In genomic region chr4:119421191-119421590, GRCm38 (mm10) we compare ENCODE assay signal across 8 mouse cellular contexts. TPM values are rescaled to one million over a fixed set of nuclear protein-coding genes. Genes with fewer than 3 reads are reported as not detected.
A peak's percentile ranks its signal among the peaks of the same experiment; 100 is the strongest.
DNase-seq lines count a peak whose midpoint lies in the region; ATAC-seq lines count a peak whose summit lies in the region.

No protein-coding gene starts in this region.

- H3K4me2 ChIP-seq in forebrain, embryonic 13.5 days = peak overlapping the region; percentile 89
- peak overlapping the region; percentile 95 for H3K4me2 ChIP-seq in liver, embryonic 11.5 days

- no peaks in the 10 kb centered on the region for H3K9me3 ChIP-seq in forebrain, embryonic 13.5 days (replicated peaks)
- no peaks in the 10 kb centered on the region for H3K9me3 ChIP-seq in liver, embryonic 11.5 days (ENCODE audit: control insufficient read depth, low read length)

- peak overlapping the region; percentile 83 for H3K9ac ChIP-seq in forebrain, embryonic 13.5 days
- peak overlapping the region; percentile 82; the same call in 1 of the 2 replicates for H3K9ac ChIP-seq in liver, embryonic 11.5 days (ENCODE audit: low read depth, low read length)

- 79% methylated on average over 3 of the region's 3 CpGs for WGBS in forebrain, embryonic 13.5 days
- 43% methylated on average over 3 of the region's 3 CpGs for WGBS in liver, embryonic 11.5 days

- H3K4me1 ChIP-seq in forebrain, embryonic 13.5 days = peaks cover 15% of the 10 kb centered on the region
- H3K4me1 ChIP-seq in liver, embryonic 11.5 days (replicated peaks; ENCODE audit: control insufficient read depth, insufficient read depth, low read length) = peaks cover 20% of the 10 kb centered on the region

- no peaks in the 10 kb centered on the region for H3K27me3 ChIP-seq in forebrain, embryonic 13.5 days
- H3K27me3 ChIP-seq in liver, embryonic 11.5 days (replicated peaks; ENCODE audit: control insufficient read depth, insufficient read depth, low read length) = no peaks in the 10 kb centered on the region

- H3K27ac ChIP-seq in forebrain, embryonic 13.5 days = no peak overlapping the region
- H3K27ac ChIP-seq in liver, embryonic 11.5 days (ENCODE audit: low read depth, low read length) = no peak overlapping the region

- peak overlapping the region; percentile 64 for H3K4me3 ChIP-seq in forebrain, embryonic 13.5 days
- peak overlapping the region; percentile 81 for H3K4me3 ChIP-seq in liver, embryonic 11.5 days (ENCODE audit: low read depth, low read length)

- no peak for ATAC-seq in forebrain, embryonic 13.5 days
- ATAC-seq in liver, embryonic 11.5 days (replicated peaks; ENCODE audit: low FRiP score) = no peak
- ATAC-seq in erythroid progenitor cell, adult 5-6 weeks (replicated peaks; ENCODE audit: low FRiP score, poor library complexity, severe bottlenecking) = no peak

- DNase-seq in adrenal gland, adult 2 months = peak; percentile 61
- no peak for DNase-seq in adrenal gland, postnatal 25 days
- peak; percentile 12 for DNase-seq in 3134 (ENCODE audit: extremely low read depth, insufficient read length, low spot score)
- DNase-seq in liver, embryonic 11.5 days (ENCODE audit: low spot score) = no peak
- no peak for DNase-seq in left cerebral cortex, adult 18-20 months (ENCODE audit: low spot score in 2 of 2)
- no peak for DNase-seq in left cerebral cortex, postnatal 14 days (ENCODE audit: low spot score in 2 of 2)

- no peaks in the 10 kb centered on the region; the same call in 1 of the 2 replicates for H3K36me3 ChIP-seq in forebrain, embryonic 13.5 days (ENCODE audit: poor library complexity, severe bottlenecking)
- no peaks in the 10 kb centered on the region for H3K36me3 ChIP-seq in liver, embryonic 11.5 days (ENCODE audit: control insufficient read depth, insufficient read depth, low read length)

- intact Hi-C loops in left cerebral cortex, postnatal 14 days (cut with DNase I) = no loop called here

RNA-seq across cellular contexts. Expression of gene Ppcs, which starts 1.0 kb away (rescaled TPM):
- total RNA-seq in adrenal gland, adult 2 months (2021) = 10 to 100 TPM; 28.9 to 55.6 TPM
- polyA plus RNA-seq in adrenal gland, adult 2 months (2012; rRNA removed) = 60.9 and 75.8 TPM in 2 replicates
- total RNA-seq in adrenal gland, postnatal 25 days (2021) = 45.9 and 48.6 TPM in 2 replicates
- polyA plus RNA-seq in forebrain, embryonic 13.5 days (2015; fragmentation: Nextera tagmentation; extraction: Ambion mirVana) = 15.4 and 17.9 TPM in 2 replicates
- 29.2 and 30.8 TPM in 2 replicates for polyA plus RNA-seq in liver, embryonic 11.5 days (2014; fragmentation: Nextera tagmentation; extraction: Ambion mirVana)
- total RNA-seq in left cerebral cortex, adult 18-20 months (2021) = 1 to 10 TPM; 5.5 to 6.1 TPM
- total RNA-seq in left cerebral cortex, postnatal 14 days (2021) = 1 to 10 TPM; 4.5 to 5.7 TPM
- total RNA-seq in erythroid progenitor cell, adult 5-6 weeks (2015; ENCODE audit: low replicate concordance) = 10.9 and 23.4 TPM in 2 replicates
- total RNA-seq in erythroid progenitor cell, adult 5-6 weeks (2017; ENCODE audit: low replicate concordance) = 5.3 and 17.2 TPM in 2 replicates

RNA-seq across cellular contexts. Expression of gene Zmynd12, which starts 1.4 kb away (rescaled TPM):
- 1 to 10 TPM; 3.0 to 3.3 TPM for total RNA-seq in adrenal gland, adult 2 months (2021)
- polyA plus RNA-seq in adrenal gland, adult 2 months (2012; rRNA removed) = 5.5 and 7.9 TPM in 2 replicates
- total RNA-seq in adrenal gland, postnatal 25 days (2021) = 2.3 and 4.5 TPM in 2 replicates
- 0.26 and 0.35 TPM in 2 replicates for polyA plus RNA-seq in forebrain, embryonic 13.5 days (2015; fragmentation: Nextera tagmentation; extraction: Ambion mirVana)
- polyA plus RNA-seq in liver, embryonic 11.5 days (2014; fragmentation: Nextera tagmentation; extraction: Ambion mirVana) = 0.32 TPM in 1 of 2 replicates, not detected in the other
- under 1 TPM; 0.49 to 0.61 TPM for total RNA-seq in left cerebral cortex, adult 18-20 months (2021)
- total RNA-seq in left cerebral cortex, postnatal 14 days (2021) = under 1 TPM in 1 of 2 experiments, not detected in 1; 0.23 TPM
- total RNA-seq in erythroid progenitor cell, adult 5-6 weeks (2015; ENCODE audit: low replicate concordance) = 3.4 TPM in 1 of 2 replicates, not detected in the other
- not detected in 2 replicates for total RNA-seq in erythroid progenitor cell, adult 5-6 weeks (2017; ENCODE audit: low replicate concordance)

RNA-seq across cellular contexts. Expression of gene Ccdc30, which starts 5.9 kb away (rescaled TPM):
- total RNA-seq in adrenal gland, adult 2 months (2021) = 10 to 100 TPM in 1 of 2 experiments, 1 to 10 TPM in 1; 7.2 to 23.9 TPM
- polyA plus RNA-seq in adrenal gland, adult 2 months (2012; rRNA removed) = 2.5 and 3.2 TPM in 2 replicates
- 12.5 and 15.9 TPM in 2 replicates for total RNA-seq in adrenal gland, postnatal 25 days (2021)
- polyA plus RNA-seq in forebrain, embryonic 13.5 days (2015; fragmentation: Nextera tagmentation; extraction: Ambion mirVana) = 12.4 and 12.5 TPM in 2 replicates
- polyA plus RNA-seq in liver, embryonic 11.5 days (2014; fragmentation: Nextera tagmentation; extraction: Ambion mirVana) = 1.6 and 3.7 TPM in 2 replicates
- 10 to 100 TPM; 18.3 to 18.5 TPM for total RNA-seq in left cerebral cortex, adult 18-20 months (2021)
- total RNA-seq in left cerebral cortex, postnatal 14 days (2021) = 10 to 100 TPM; 19.4 to 19.8 TPM
- total RNA-seq in erythroid progenitor cell, adult 5-6 weeks (2015; ENCODE audit: low replicate concordance) = not detected in 2 replicates
- not detected in 2 replicates for total RNA-seq in erythroid progenitor cell, adult 5-6 weeks (2017; ENCODE audit: low replicate concordance)

Comparison
In these comparisons a context has a peak if more than half of its experiments do, and no peak if none do; other contexts are left out.
1. DNase-seq: peak in adrenal gland, adult 2 months (single experiment) and 3134 (single experiment); none in adrenal gland, postnatal 25 days (single experiment), liver, embryonic 11.5 days (single experiment), left cerebral cortex, adult 18-20 months (0 of 2) and left cerebral cortex, postnatal 14 days (0 of 2).
2. RNA of gene Ccdc30, which starts 5.9 kb away (total RNA-seq): 7.2 to 23.9 TPM in adrenal gland, adult 2 months, 19.4 to 19.8 TPM in left cerebral cortex, postnatal 14 days, 18.3 to 18.5 TPM in left cerebral cortex, adult 18-20 months and 12.5 to 15.9 TPM in adrenal gland, postnatal 25 days; not detected in erythroid progenitor cell, adult 5-6 weeks; every median in the first group is over 4 times any median in the second.